Mouse (Mus musculus): ENCODE measurements at regions not wholly inside any gene's neighbourhood (a gene's known extent, or its start where the extent isn't known, plus 50 kb on each side); places are given as distances from the start of the nearest gene placed in this dataset.

DNA sequence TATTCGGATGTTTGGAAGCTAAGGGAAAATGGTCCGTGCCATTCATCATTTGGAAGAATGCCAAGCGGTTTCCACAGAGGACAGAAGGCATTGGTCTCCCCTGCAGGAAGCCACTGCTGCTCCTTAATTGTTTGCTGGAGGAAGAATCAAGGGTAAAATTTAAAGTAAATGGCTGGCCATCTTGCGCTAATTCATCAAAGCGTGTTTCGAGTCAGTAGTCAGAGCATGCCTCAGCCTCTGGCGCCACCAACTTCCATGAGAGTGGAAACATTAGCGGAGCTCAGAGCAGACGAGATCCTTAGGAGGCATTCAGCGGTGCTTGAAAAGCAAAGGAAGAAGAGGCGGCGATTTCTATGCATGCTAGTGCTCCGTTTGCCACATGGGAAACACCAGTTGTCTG, 767.6 kb upstream of the A1bg start:
- no peak for TF ChIP-seq CTCF (IDR thresholded peaks at IDR 0.05; ENCODE audit: low read depth)
- TF ChIP-seq EP300 (IDR thresholded peaks at IDR 0.05; ENCODE audit: low read depth) = no peak
